Mouse (Mus musculus) kidney, adult 2 months (tissue): Measurements from ENCODE around the gene Smarca5.

ENCODE experiments used
- CTCF ChIP-seq: fragments of 200-500 bp; conservative IDR thresholded peaks from 2 replicates; pipeline ENCODE4 v1.5.1; 2011; ENCODE audit warnings: low read depth, mild to moderate bottlenecking, control low read depth, low read length, moderate library complexity, mixed read lengths; ENCODE audit not compliant: insufficient read depth, insufficient read length
- POLR2A ChIP-seq: fragments of 200-500 bp; IDR thresholded peaks from one replicate; pipeline ENCODE4 v1.6.1; 2011; ENCODE audit warnings: low read depth, low read length, control low read depth

GRCm38 (mm10) chr8:80683756-80684335, 55.5 kb downstream of the Smarca5 start:
- TF ChIP-seq POLR2A: no peak
- TF ChIP-seq CTCF: no peak
